Mouse (Mus musculus) stomach, postnatal 0 days (tissue): ENCODE data around the gene Slc22a17.

Experiments used
- CTCF ChIP-seq: IDR thresholded peaks from 2 replicates; pipeline ENCODE4 v1.5.1; 2016; ENCODE audit warnings: antibody characterized with exemption, low read depth, mild to moderate bottlenecking, moderate library complexity
- EP300 ChIP-seq: optimal IDR thresholded peaks from 2 replicates; pipeline ENCODE3; 2016; ENCODE audit warnings: antibody characterized with exemption

GRCm38 (mm10) chr14:54925349-54926342 lies 12.7 kb upstream of the Slc22a17 start, which contains the start of gene Efs:
- TF ChIP-seq CTCF (no peak), EP300 (no peak)
